ENCODE assay signal across 24 mouse cellular contexts in genomic region chr17:43214038-43214437, GRCm38 (mm10). TPM values are rescaled to one million over a fixed set of nuclear protein-coding genes. Genes with fewer than 3 reads are reported as not detected.
"Had no signal": no experiment of that assay in that cellular context is flagged by ENCODE, and none has a peak within 500 bp of the region (broad histone marks: within the 10 kb centered on the region; RNA-seq: fewer than 3 reads in every experiment).

No protein-coding gene starts in this region.

- H3K36me3 ChIP-seq: midbrain, embryonic 12.5 days; neural tube, embryonic 13.5 days; neural tube, embryonic 15.5 days had no signal

- H3K4me2 ChIP-seq: lung, embryonic 14.5 days; midbrain, embryonic 12.5 days; neural tube, embryonic 13.5 days; neural tube, embryonic 15.5 days had no signal

- H3K9ac ChIP-seq: liver, embryonic 14.5 days; lung, embryonic 14.5 days; midbrain, embryonic 12.5 days; neural tube, embryonic 13.5 days; neural tube, embryonic 15.5 days had no signal

- H3K9me3 ChIP-seq: midbrain, embryonic 12.5 days; neural tube, embryonic 13.5 days; neural tube, embryonic 15.5 days had no signal

- H3K4me3 ChIP-seq: midbrain, embryonic 12.5 days; myocyte; neural tube, embryonic 13.5 days; neural tube, embryonic 15.5 days had no signal

- H3K27me3 ChIP-seq: midbrain, embryonic 12.5 days; neural tube, embryonic 13.5 days; neural tube, embryonic 15.5 days had no signal

- DNase-seq: lung, adult 18-20 months; lung, embryonic 14.5 days; lung, postnatal 10 days; lung, postnatal 4 days; midbrain, embryonic 14.5 days; retina, postnatal 1 day; right cerebral cortex, adult 18-20 months; right cerebral cortex, postnatal 25 days; right cerebral cortex, postnatal 4 days; spleen, adult 18-20 months; thymus, adult 18-20 months; thymus, postnatal 14 days; thymus, postnatal 36 days had no signal

- H3K4me1 ChIP-seq: midbrain, embryonic 12.5 days; neural tube, embryonic 13.5 days; neural tube, embryonic 15.5 days had no signal

- H3K27ac ChIP-seq: liver, embryonic 14.5 days; midbrain, embryonic 12.5 days; neural tube, embryonic 13.5 days; neural tube, embryonic 15.5 days had no signal

RNA-seq across cellular contexts. Expression of gene Adgrf1, which starts 56.1 kb away (rescaled TPM):
- total RNA-seq: midbrain, postnatal 0 days had no signal
- polyA plus RNA-seq: lung, embryonic 14.5 days; lung, embryonic 16.5 days; midbrain, embryonic 12.5 days; midbrain, embryonic 14.5 days; midbrain, postnatal 0 days; myocyte; neural tube, embryonic 11.5 days; neural tube, embryonic 13.5 days; neural tube, embryonic 15.5 days; stomach, embryonic 14.5 days; thymus, postnatal 0 days; urinary bladder, adult 2 months had no signal
